Mouse (Mus musculus) forebrain, postnatal 0 days (tissue): Measurements from ENCODE around the gene Gzmf. TPM values are rescaled to one million over a fixed set of nuclear protein-coding genes. Genes with fewer than 3 reads are reported as not detected.
"Not testable (repeated sequence)": the region's sequence is repeated elsewhere in the genome, so short reads cannot be mapped to it uniquely, and the experiment has no call there.

ENCODE experiments used
- ATAC-seq: fragments of 200-750 bp; cut with Nextera tagmentation; 2 replicates; pipeline ENCODE4 v1.8.0; 2017; ENCODE audit warnings: mild to moderate bottlenecking, moderate library complexity
- DNase-seq: peaks from one replicate; pipeline ENCODE4 v3.0.0-alpha.2; 2015
- H3K27ac ChIP-seq: fragments of 300-500 bp; sonication (generic); 2 replicates; pipeline ENCODE4 v1.5.1; 2014; ENCODE audit warnings: low read depth, mild to moderate bottlenecking, antibody characterized with exemption, low read length, moderate library complexity, mixed read lengths
- H3K27me3 ChIP-seq: fragments of 300-500 bp; sonication (generic); 2 replicates; pipeline ENCODE4 v1.6.1; 2014; ENCODE audit warnings: mild to moderate bottlenecking, low read length, mixed read lengths; ENCODE audit not compliant: insufficient read depth
- H3K36me3 ChIP-seq: fragments of 300-500 bp; sonication (generic); 2 replicates; pipeline ENCODE4 v1.6.1; 2014; ENCODE audit warnings: mild to moderate bottlenecking, moderate library complexity; ENCODE audit not compliant: insufficient read depth
- H3K4me1 ChIP-seq: fragments of 300-500 bp; sonication (generic); 2 replicates; pipeline ENCODE4 v1.6.1; 2014; ENCODE audit warnings: antibody characterized with exemption; ENCODE audit not compliant: insufficient read depth
- H3K4me2 ChIP-seq: fragments of 300-500 bp; sonication (generic); 2 replicates; pipeline ENCODE4 v1.6.1; 2014; ENCODE audit warnings: low read depth, mild to moderate bottlenecking, moderate library complexity
- H3K4me3 ChIP-seq: fragments of 300-500 bp; sonication (generic); 2 replicates; pipeline ENCODE4 v1.5.1; 2014; ENCODE audit warnings: low read depth, low read length, mixed read lengths
- H3K9ac ChIP-seq: fragments of 300-500 bp; sonication (generic); 2 replicates; pipeline ENCODE4 v1.6.1; 2014; ENCODE audit warnings: mild to moderate bottlenecking
- H3K9me3 ChIP-seq: fragments of 300-500 bp; sonication (generic); 2 replicates; pipeline ENCODE4 v1.6.1; 2016; ENCODE audit warnings: low read length
- CTCF ChIP-seq: sonication (generic); IDR thresholded peaks from 2 replicates; pipeline ENCODE4 v1.5.1; 2016; ENCODE audit warnings: antibody characterized with exemption, control low read depth, low read depth
- WGBS: fragments of 180-500 bp; shearing (Covaris S2); extraction: QIAGEN DNeasy Blood & Tissue Kit; methylation state at CpG from one replicate; pipeline ENCODE4 v1.1.7; 2014; 5-methylcytosine and 5-hydroxymethylcytosine counted together
- polyA plus RNA-seq: library from polyadenylated mRNA; unstranded; fragments of >200 nt; fragmentation: Nextera tagmentation; extraction: Ambion mirVana; gene quantifications from 2 replicates; pipeline ENCODE4 v1.2.1, GENCODE M21; 2015
- total RNA-seq: library from RNA; depleted of rRNA; stranded (reverse); fragments of >200 nt; gene quantifications from 2 replicates; pipeline ENCODE4 v1.2.3, GENCODE M21; 2014; rRNA removed

The Gzmf gene
- total and polyA plus RNA-seq, 2 experiments from 2014 or later: not detected

- 28% methylated on average over 8 of the region's 8 CpGs for WGBS
- H3K36me3 ChIP-seq, H3K9ac ChIP-seq, H3K4me1 ChIP-seq, H3K4me2 ChIP-seq, H3K9me3 ChIP-seq, H3K27me3 ChIP-seq, H3K27ac ChIP-seq, ATAC-seq, H3K4me3 ChIP-seq: not testable (repeated sequence)
- peak; percentile 10 for DNase-seq
- TF ChIP-seq CTCF: peak; percentile 57
Measured at GRCm38 (mm10) chr14:56177651-56178050, 33.6 kb downstream of the Gzmf start.

DNA sequence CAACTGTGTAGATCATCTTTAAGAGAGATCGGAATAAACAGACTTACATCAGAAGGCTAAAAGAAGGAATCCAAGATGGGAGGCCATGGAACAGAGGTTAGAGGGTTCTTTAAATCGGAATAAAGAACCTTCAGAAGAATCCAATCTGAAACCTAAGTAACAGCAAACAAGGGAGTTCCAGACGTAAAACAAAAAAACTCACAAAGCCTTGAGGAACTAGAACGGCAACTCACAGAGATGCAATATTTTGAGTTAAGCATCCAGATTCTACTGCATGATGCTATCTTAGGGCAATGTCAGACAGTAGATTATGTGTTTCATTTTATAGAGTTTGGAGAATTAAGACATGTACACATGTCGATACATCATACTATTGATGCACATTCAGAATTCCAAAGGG is 36.7 kb downstream of the Gzmf start, which contains the start of gene Gzmn:
Gene Gzmn, minus strand, starts transcription at position 101 of the 400 bp plus-strand sequence.
- DNase-seq (no peak), ATAC-seq (no peak)
- Histone ChIP-seq H3K9me3 (no peaks in the 10 kb centered on the region), H3K4me2 (no peak within 1 kb of the TSS), H3K4me3 (no peak within 1 kb of the TSS), H3K27ac (no peak within 1 kb of the TSS), H3K27me3 (no peaks in the 10 kb centered on the region), H3K4me1 (no peaks in the 10 kb centered on the region), H3K9ac (no peak within 1 kb of the TSS), H3K36me3 (no peaks in the 10 kb centered on the region)
- 91% methylated on average over 5 of the region's 5 CpGs for WGBS
- no peak for TF ChIP-seq CTCF

GRCm38 (mm10) chr14:56173396-56173795 is 37.8 kb downstream of the Gzmf start:
- H3K4me1 ChIP-seq: no peaks in the 10 kb centered on the region
- no peaks in the 10 kb centered on the region for H3K9me3 ChIP-seq
- no peaks in the 10 kb centered on the region for H3K27me3 ChIP-seq
- H3K4me3 ChIP-seq: no peak overlapping the region
- H3K4me2 ChIP-seq: no peak overlapping the region
- no peak for TF ChIP-seq CTCF
- H3K36me3 ChIP-seq: no peaks in the 10 kb centered on the region
- 85% methylated on average over 6 of the region's 6 CpGs for whole genome bisulfite sequencing
- DNase-seq (no peak), ATAC-seq (no peak)
- H3K9ac ChIP-seq: no peak overlapping the region
- H3K27ac ChIP-seq: no peak overlapping the region

GRCm38 (mm10) chr14:56172744-56173143 is 38.5 kb downstream of the Gzmf start:
- Histone ChIP-seq H3K4me2 (no peak overlapping the region), H3K4me1 (no peaks in the 10 kb centered on the region), H3K9me3 (no peaks in the 10 kb centered on the region), H3K4me3 (no peak overlapping the region), H3K27ac (no peak overlapping the region), H3K36me3 (no peaks in the 10 kb centered on the region), H3K27me3 (no peaks in the 10 kb centered on the region), H3K9ac (no peak overlapping the region)
- ATAC-seq (no peak), DNase-seq (no peak)
- no peak for TF ChIP-seq CTCF
- 93% methylated on average over 5 of the region's 5 CpGs for WGBS

DNA sequence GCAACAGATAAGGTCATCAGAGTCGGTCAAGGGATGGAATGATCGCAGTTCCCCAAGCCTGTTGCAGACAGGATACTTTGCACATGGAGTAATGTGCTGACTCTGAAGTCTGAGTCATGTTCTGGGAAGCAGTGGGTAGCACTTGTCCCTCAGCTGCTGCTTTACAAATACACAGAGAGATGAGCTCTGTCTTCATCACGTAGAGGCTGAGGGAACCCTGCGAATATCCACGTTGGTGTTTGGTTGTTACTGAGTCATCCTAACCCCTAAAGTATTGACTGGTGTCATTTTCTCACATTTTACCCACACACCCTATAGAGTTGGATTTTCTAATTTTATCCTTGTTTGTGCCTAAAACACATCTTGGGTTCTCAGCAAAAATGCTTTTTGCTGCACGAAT is 43.2 kb downstream of the Gzmf start:
- no peak overlapping the region for H3K27ac ChIP-seq
- H3K27me3 ChIP-seq: no peaks in the 10 kb centered on the region
- no peak overlapping the region for H3K4me3 ChIP-seq
- DNase-seq (no peak), ATAC-seq (no peak)
- no peaks in the 10 kb centered on the region for H3K4me1 ChIP-seq
- no peaks in the 10 kb centered on the region for H3K9me3 ChIP-seq
- H3K36me3 ChIP-seq: no peaks in the 10 kb centered on the region
- no peak for TF ChIP-seq CTCF
- whole genome bisulfite sequencing: 88% methylated on average over 6 of the region's 6 CpGs
- H3K9ac ChIP-seq: no peak overlapping the region
- no peak overlapping the region for H3K4me2 ChIP-seq

DNA sequence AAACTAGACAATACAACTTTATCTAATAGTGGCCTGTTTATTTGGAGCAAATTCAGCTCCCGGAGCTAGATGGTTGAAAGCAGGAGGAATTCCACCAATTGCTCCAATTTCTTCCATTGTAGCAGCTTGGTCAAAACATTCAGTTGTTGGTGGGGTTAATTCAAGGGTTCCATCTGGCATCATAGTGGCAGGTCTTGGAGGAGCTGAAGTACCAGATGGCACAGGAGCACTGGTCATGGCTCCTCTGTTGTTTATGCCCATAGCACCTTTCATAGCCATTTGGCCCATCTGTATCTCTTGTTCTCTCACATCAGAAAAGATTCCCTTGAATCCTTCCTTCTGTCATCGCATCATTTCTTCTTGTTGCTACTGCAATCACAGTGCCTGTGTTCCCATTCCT is 49.1 kb downstream of the Gzmf start:
- Histone ChIP-seq H3K36me3 (no peaks in the 10 kb centered on the region), H3K4me3 (no peak overlapping the region), H3K27me3 (no peaks in the 10 kb centered on the region), H3K9ac (no peak overlapping the region), H3K9me3 (no peaks in the 10 kb centered on the region), H3K4me2 (no peak overlapping the region), H3K27ac (no peak overlapping the region), H3K4me1 (no peaks in the 10 kb centered on the region)
- no peak for TF ChIP-seq CTCF
- 79% methylated on average over 2 of the region's 2 CpGs for WGBS
- ATAC-seq (no peak), DNase-seq (no peak)

- H3K4me1 ChIP-seq, H3K27ac ChIP-seq, H3K27me3 ChIP-seq, H3K36me3 ChIP-seq, ATAC-seq, DNase-seq, H3K9ac ChIP-seq, H3K4me2 ChIP-seq, H3K4me3 ChIP-seq, H3K9me3 ChIP-seq: not testable (repeated sequence)
- 77% methylated on average over 2 of the region's 2 CpGs for WGBS
Measured at GRCm38 (mm10) chr14:56159479-56159878, 51.7 kb downstream of the Gzmf start, which contains the start of gene Gzmg. Gene Gzmg, minus strand, starts transcription at chr14:56159579.

- WGBS: 80% methylated on average over 2 of the region's 2 CpGs
- H3K27me3 ChIP-seq: no peaks in the 10 kb centered on the region
Measured at GRCm38 (mm10) chr14:56155340-56155739, 55.9 kb downstream of the Gzmf start.

More at GRCm38 (mm10) chr14:56155340-56155739, 55.9 kb downstream of the Gzmf start:
- DNase-seq: no peak
- H3K4me3 ChIP-seq: no peak overlapping the region
- H3K9me3 ChIP-seq: no peaks in the 10 kb centered on the region
- H3K4me1 ChIP-seq: no peaks in the 10 kb centered on the region
- H3K9ac ChIP-seq: no peak overlapping the region
- no peaks in the 10 kb centered on the region for H3K36me3 ChIP-seq
- ATAC-seq: no peak
- H3K4me2 ChIP-seq: no peak overlapping the region
- TF ChIP-seq CTCF: no peak
- H3K27ac ChIP-seq: no peak overlapping the region

Other genes starting within 250 kb of the Gzmf start
- gene Mcpt1, start 193.4 kb downstream of the Gzmf start, total RNA-seq: not detected in 2 replicates
- not detected in 2 replicates for gene Mcpt1, start 193.4 kb downstream of the Gzmf start, polyA plus RNA-seq
- not detected in 2 replicates for gene Mcpt9, start 180.9 kb downstream of the Gzmf start, total RNA-seq
- not detected in 2 replicates for gene Mcpt9, start 180.9 kb downstream of the Gzmf start, polyA plus RNA-seq
- not detected in 2 replicates for gene Mcpt2, start 169.4 kb downstream of the Gzmf start, total RNA-seq
- not detected in 2 replicates for gene Mcpt2, start 169.4 kb downstream of the Gzmf start, polyA plus RNA-seq
- 0.46 TPM in 1 of 2 replicates, not detected in the other for gene Mcpt4, start 149.1 kb downstream of the Gzmf start, total RNA-seq
- gene Mcpt4, start 149.1 kb downstream of the Gzmf start, polyA plus RNA-seq: 0.36 TPM in 1 of 2 replicates, not detected in the other
- not detected in 2 replicates for gene Mcpt8, start 126.1 kb downstream of the Gzmf start, total RNA-seq
- not detected in 2 replicates for gene Mcpt8, start 126.1 kb downstream of the Gzmf start, polyA plus RNA-seq
- 0.92 TPM in 1 of 2 replicates, not detected in the other for gene Ctsg, start 108.8 kb downstream of the Gzmf start, total RNA-seq
- gene Ctsg, start 108.8 kb downstream of the Gzmf start, polyA plus RNA-seq: 0.41 TPM in 1 of 2 replicates, not detected in the other
- gene Gzme, start 90.8 kb downstream of the Gzmf start, total RNA-seq: not detected in 2 replicates
- not detected in 2 replicates for gene Gzme, start 90.8 kb downstream of the Gzmf start, polyA plus RNA-seq
- not detected in 2 replicates for gene Gzmd, start 78.8 kb downstream of the Gzmf start, total RNA-seq
- gene Gzmd, start 78.8 kb downstream of the Gzmf start, polyA plus RNA-seq: not detected in 2 replicates
- not detected in 2 replicates for gene Gzmg, start 51.8 kb downstream of the Gzmf start, total RNA-seq
- gene Gzmg, start 51.8 kb downstream of the Gzmf start, polyA plus RNA-seq: not detected in 2 replicates
- gene Gzmn, start 36.8 kb downstream of the Gzmf start, total RNA-seq: not detected in 2 replicates
- not detected in 2 replicates for gene Gzmn, start 36.8 kb downstream of the Gzmf start, polyA plus RNA-seq
- gene Gzmc, start 23.2 kb upstream of the Gzmf start, total RNA-seq: not detected in 2 replicates
- gene Gzmc, start 23.2 kb upstream of the Gzmf start, polyA plus RNA-seq: not detected in 2 replicates
- gene Gzmb, start 50.8 kb upstream of the Gzmf start, total RNA-seq: not detected in 2 replicates
- not detected in 2 replicates for gene Gzmb, start 50.8 kb upstream of the Gzmf start, polyA plus RNA-seq
- gene Atp12a, start 153.7 kb upstream of the Gzmf start, total RNA-seq: 0.08 and 0.86 TPM in 2 replicates
- gene Atp12a, start 153.7 kb upstream of the Gzmf start, polyA plus RNA-seq: 0.05 and 0.38 TPM in 2 replicates
- gene Rnf17, start 191.2 kb upstream of the Gzmf start, total RNA-seq: 0.54 and 3.4 TPM in 2 replicates
- gene Rnf17, start 191.2 kb upstream of the Gzmf start, polyA plus RNA-seq: 0.53 and 0.97 TPM in 2 replicates